ENCODE assay signal across 8 mouse cellular contexts in genomic region chr4:119142230-119142871, GRCm38 (mm10). TPM values are rescaled to one million over a fixed set of nuclear protein-coding genes. Genes with fewer than 3 reads are reported as not detected.
A peak's percentile ranks its signal among the peaks of the same experiment; 100 is the strongest.
DNase-seq lines count a peak whose midpoint lies in the region; ATAC-seq and TF ChIP-seq lines count a peak whose summit lies in the region.

No protein-coding gene starts in this region.

- H3K27me3 ChIP-seq in forebrain, embryonic 13.5 days = no peaks in the 10 kb centered on the region
- H3K27me3 ChIP-seq in liver, adult 2 months (ENCODE audit: control insufficient read depth, insufficient read depth, low read length) = no peaks in the 10 kb centered on the region
- no peaks in the 10 kb centered on the region for H3K27me3 ChIP-seq in midbrain, embryonic 16.5 days (ENCODE audit: control insufficient read depth, insufficient read depth, low read depth, low read length)

- peak; percentile 40; the same call in 1 of the 2 replicates for TF ChIP-seq CTCF in bone marrow macrophage, adult 2 months (IDR thresholded peaks at IDR 0.05; ENCODE audit: low read depth, low read length)
- peak; percentile 68 for TF ChIP-seq CTCF in liver, adult 2 months (IDR thresholded peaks at IDR 0.05; ENCODE audit: low read depth, low read length)

- WGBS in forebrain, embryonic 13.5 days = 28% methylated on average over 24 of the region's 24 CpGs
- WGBS in liver, adult 2 months = 34% methylated on average over 24 of the region's 24 CpGs
- whole genome bisulfite sequencing in midbrain, embryonic 16.5 days = 28% methylated on average over 24 of the region's 24 CpGs

- no peaks in the 10 kb centered on the region for H3K79me2 ChIP-seq in liver, adult 2 months (ENCODE audit: control insufficient read depth, insufficient read depth, low read length)

- H3K27ac ChIP-seq in bone marrow macrophage, adult 2 months (ENCODE audit: insufficient read depth, low read depth, low read length) = no peak overlapping the region
- H3K27ac ChIP-seq in forebrain, embryonic 13.5 days = no peak overlapping the region
- H3K27ac ChIP-seq in liver, adult 2 months (replicated peaks; ENCODE audit: insufficient read depth, low read depth, low read length) = no peak overlapping the region
- peak overlapping the region; percentile 76 for H3K27ac ChIP-seq in midbrain, embryonic 16.5 days (ENCODE audit: low read length)

- TF ChIP-seq POLR2A in bone marrow macrophage, adult 2 months (IDR thresholded peaks at IDR 0.05; ENCODE audit: borderline replicate concordance, low read depth, low read length) = no peak
- no peak for TF ChIP-seq POLR2A in liver, adult 2 months (IDR thresholded peaks at IDR 0.05; ENCODE audit: extremely low read depth, insufficient read depth, low read length)

- H3K4me2 ChIP-seq in forebrain, embryonic 13.5 days = peak overlapping the region; percentile 58
- H3K4me2 ChIP-seq in midbrain, embryonic 16.5 days (ENCODE audit: low read length) = peak overlapping the region; percentile 53

- H3K4me3 ChIP-seq in bone marrow macrophage, adult 2 months (ENCODE audit: insufficient read depth, low read length) = no peak overlapping the region
- H3K4me3 ChIP-seq in forebrain, embryonic 13.5 days = peak overlapping the region; percentile 21
- no peak overlapping the region for H3K4me3 ChIP-seq in liver, adult 2 months (ENCODE audit: insufficient read depth, low read depth, low read length)
- peak overlapping the region; percentile 27 for H3K4me3 ChIP-seq in midbrain, embryonic 16.5 days (ENCODE audit: low read depth, low read length)

- peaks cover 4% of the 10 kb centered on the region; the same call in 1 of the 2 replicates for H3K36me3 ChIP-seq in forebrain, embryonic 13.5 days (ENCODE audit: poor library complexity, severe bottlenecking)
- H3K36me3 ChIP-seq in liver, adult 2 months (ENCODE audit: control insufficient read depth, insufficient read depth, low read length) = no peaks in the 10 kb centered on the region
- no peaks in the 10 kb centered on the region for H3K36me3 ChIP-seq in midbrain, embryonic 16.5 days (ENCODE audit: control insufficient read depth, insufficient read depth, low read length)

- H3K9me3 ChIP-seq in forebrain, embryonic 13.5 days (replicated peaks) = no peaks in the 10 kb centered on the region
- no peaks in the 10 kb centered on the region for H3K9me3 ChIP-seq in midbrain, embryonic 16.5 days (replicated peaks; ENCODE audit: control insufficient read depth, low read length, poor library complexity, severe bottlenecking)

- H3K9ac ChIP-seq in forebrain, embryonic 13.5 days = peak overlapping the region; percentile 38; the same call in 1 of the 2 replicates
- no peak overlapping the region for H3K9ac ChIP-seq in liver, adult 2 months (ENCODE audit: low read depth, low read length)
- peak overlapping the region; percentile 43 for H3K9ac ChIP-seq in midbrain, embryonic 16.5 days (ENCODE audit: low read depth, low read length)

- peak; percentile 82 for ATAC-seq in forebrain, embryonic 13.5 days
- peak; percentile 43 for ATAC-seq in inflammation-experienced regulatory T-cells, adult 6 months
- ATAC-seq in midbrain, embryonic 16.5 days = peak; percentile 70

- peak; percentile 30 to 35 for DNase-seq in spleen, postnatal 36 days (ENCODE audit: low spot score in 2 of 2)
- no peak for DNase-seq in spleen, adult 18-20 months
- peak; percentile 40 for DNase-seq in liver, adult 2 months (ENCODE audit: extremely low read depth, low read depth, low spot score)
- no peak for DNase-seq in yolk sac, embryonic 10.5 days (ENCODE audit: low spot score)

- H3K4me1 ChIP-seq in bone marrow macrophage, adult 2 months (ENCODE audit: control insufficient read depth, insufficient read depth, low read length) = no peaks in the 10 kb centered on the region
- peaks cover 15% of the 10 kb centered on the region for H3K4me1 ChIP-seq in forebrain, embryonic 13.5 days
- peaks cover 3% of the 10 kb centered on the region; the same call in 1 of the 2 replicates for H3K4me1 ChIP-seq in liver, adult 2 months (ENCODE audit: control insufficient read depth, insufficient read depth, low read length)
- H3K4me1 ChIP-seq in midbrain, embryonic 16.5 days (ENCODE audit: control insufficient read depth, insufficient read depth, low read length) = peaks cover 10% of the 10 kb centered on the region

RNA-seq across cellular contexts. Expression of gene Zfp691, which starts 31.6 kb away (rescaled TPM):
- 6.4 and 6.9 TPM in 2 replicates for polyA plus RNA-seq in bone marrow macrophage, adult 2 months (2012; ENCODE audit: insufficient read depth, insufficient read length, missing spikeins)
- 9.1 and 9.3 TPM in 2 replicates for polyA plus RNA-seq in forebrain, embryonic 13.5 days (2015; fragmentation: Nextera tagmentation; extraction: Ambion mirVana)
- polyA plus RNA-seq in inflammation-experienced regulatory T-cells, adult 6 months (2017; shearing (Covaris generic)) = 1 to 10 TPM; 4.2 to 5.4 (median 4.4) TPM
- total RNA-seq in liver, adult 2 months (2014; rRNA removed) = 3.7 and 4.5 TPM in 2 replicates
- polyA plus RNA-seq in liver, adult 2 months (2012; rRNA removed) = 9.7 and 13.0 TPM in 2 replicates
- polyA plus RNA-seq in midbrain, embryonic 16.5 days (2015; fragmentation: Nextera tagmentation; extraction: Ambion mirVana) = 4.0 and 6.1 TPM in 2 replicates

RNA-seq across cellular contexts. Expression of gene Slc2a1, which starts 33.8 kb away (rescaled TPM):
- 22.6 and 25.3 TPM in 2 replicates for polyA plus RNA-seq in bone marrow macrophage, adult 2 months (2012; ENCODE audit: insufficient read depth, insufficient read length, missing spikeins)
- polyA plus RNA-seq in forebrain, embryonic 13.5 days (2015; fragmentation: Nextera tagmentation; extraction: Ambion mirVana) = 95.4 and 96.2 TPM in 2 replicates
- 10 to 100 TPM; 29.4 to 37.6 (median 36.4) TPM for polyA plus RNA-seq in inflammation-experienced regulatory T-cells, adult 6 months (2017; shearing (Covaris generic))
- 6.9 and 7.3 TPM in 2 replicates for total RNA-seq in liver, adult 2 months (2014; rRNA removed)
- 11.1 and 17.7 TPM in 2 replicates for polyA plus RNA-seq in liver, adult 2 months (2012; rRNA removed)
- 90.7 and 91.6 TPM in 2 replicates for polyA plus RNA-seq in midbrain, embryonic 16.5 days (2015; fragmentation: Nextera tagmentation; extraction: Ambion mirVana)

RNA-seq across cellular contexts. Expression of gene Ermap, which starts 47.5 kb away (rescaled TPM):
- polyA plus RNA-seq in bone marrow macrophage, adult 2 months (2012; ENCODE audit: insufficient read depth, insufficient read length, missing spikeins) = 0.68 TPM in 1 of 2 replicates, not detected in the other
- polyA plus RNA-seq in forebrain, embryonic 13.5 days (2015; fragmentation: Nextera tagmentation; extraction: Ambion mirVana) = 0.87 and 2.1 TPM in 2 replicates
- under 1 TPM; 0.10 to 0.82 (median 0.71) TPM for polyA plus RNA-seq in inflammation-experienced regulatory T-cells, adult 6 months (2017; shearing (Covaris generic))
- total RNA-seq in liver, adult 2 months (2014; rRNA removed) = 0.09 TPM in 1 of 2 replicates, not detected in the other
- 0.02 TPM in 1 of 2 replicates, not detected in the other for polyA plus RNA-seq in liver, adult 2 months (2012; rRNA removed)
- 0.14 and 0.52 TPM in 2 replicates for polyA plus RNA-seq in midbrain, embryonic 16.5 days (2015; fragmentation: Nextera tagmentation; extraction: Ambion mirVana)

RNA-seq across cellular contexts. Expression of gene Svbp, which starts 52.8 kb away (rescaled TPM):
- 36.6 and 41.1 TPM in 2 replicates for polyA plus RNA-seq in bone marrow macrophage, adult 2 months (2012; ENCODE audit: insufficient read depth, insufficient read length, missing spikeins)
- polyA plus RNA-seq in forebrain, embryonic 13.5 days (2015; fragmentation: Nextera tagmentation; extraction: Ambion mirVana) = 212 and 215 TPM in 2 replicates
- polyA plus RNA-seq in inflammation-experienced regulatory T-cells, adult 6 months (2017; shearing (Covaris generic)) = 10 to 100 TPM; 56.5 to 71.6 (median 62.1) TPM
- total RNA-seq in liver, adult 2 months (2014; rRNA removed) = 9.1 and 10.0 TPM in 2 replicates
- polyA plus RNA-seq in liver, adult 2 months (2012; rRNA removed) = 11.9 and 14.8 TPM in 2 replicates
- 220 and 230 TPM in 2 replicates for polyA plus RNA-seq in midbrain, embryonic 16.5 days (2015; fragmentation: Nextera tagmentation; extraction: Ambion mirVana)

Comparison
In these comparisons a context has a peak if more than half of its experiments do, and no peak if none do; other contexts are left out.
1. DNase-seq: peak in spleen, postnatal 36 days (2 of 2) and liver, adult 2 months (single experiment); none in spleen, adult 18-20 months (0 of 2) and yolk sac, embryonic 10.5 days (single experiment).
2. H3K4me3 ChIP-seq: peak in forebrain, embryonic 13.5 days (single experiment) and midbrain, embryonic 16.5 days (single experiment); none in bone marrow macrophage, adult 2 months (single experiment) and liver, adult 2 months (single experiment).
3. Peak in every context shown above with its lines, with median percentiles within 50 percentile points of each other: ATAC-seq.